Mouse (Mus musculus): ENCODE measurements around the gene Utf1. TPM values are rescaled to one million over a fixed set of nuclear protein-coding genes. Genes with fewer than 3 reads are reported as not detected.

Utf1 gene
- polyA plus RNA-seq, 1 experiment from 2014 or later = not detected

GRCm38 (mm10) chr7:139993532-139993931 is 49.9 kb downstream of the Utf1 start:
- no peak overlapping the region for H3K9ac ChIP-seq (ENCODE audit: low read length)
- 86% methylated on average over 6 of the region's 6 CpGs for WGBS
- H3K4me3 ChIP-seq (ENCODE audit: low read depth, low read length) = no peak overlapping the region
- H3K27ac ChIP-seq (ENCODE audit: low read depth, low read length) = no peak overlapping the region
- no peaks in the 10 kb centered on the region for H3K4me1 ChIP-seq (ENCODE audit: control insufficient read depth, insufficient read depth, low read length)
- H3K36me3 ChIP-seq (ENCODE audit: control insufficient read depth, insufficient read depth, low read length) = peaks cover 7% of the 10 kb centered on the region; the same call in 1 of the 2 replicates
- H3K9me3 ChIP-seq (ENCODE audit: control insufficient read depth, low read length) = no peaks in the 10 kb centered on the region
- DNase-seq (ENCODE audit: low spot score, missing footprints) = no peak
- no peak overlapping the region for H3K4me2 ChIP-seq
- no peaks in the 10 kb centered on the region for H3K27me3 ChIP-seq (ENCODE audit: control insufficient read depth, insufficient read depth, low read length)
- no peak for ATAC-seq (ENCODE audit: low FRiP score)

GRCm38 (mm10) chr7:139994202-139994601 is 50.6 kb downstream of the Utf1 start:
- Histone ChIP-seq H3K4me3 (ENCODE audit: low read depth, low read length) (no peak overlapping the region), H3K27me3 (ENCODE audit: control insufficient read depth, insufficient read depth, low read length) (no peaks in the 10 kb centered on the region), H3K4me2 (no peak overlapping the region), H3K9ac (ENCODE audit: low read length) (no peak overlapping the region), H3K27ac (ENCODE audit: low read depth, low read length) (no peak overlapping the region), H3K4me1 (ENCODE audit: control insufficient read depth, insufficient read depth, low read length) (no peaks in the 10 kb centered on the region), H3K36me3 (ENCODE audit: control insufficient read depth, insufficient read depth, low read length) (peaks cover 7% of the 10 kb centered on the region; the same call in 1 of the 2 replicates), H3K9me3 (ENCODE audit: control insufficient read depth, low read length) (no peaks in the 10 kb centered on the region)
- WGBS = 79% methylated on average over 4 of the region's 4 CpGs
- ATAC-seq (ENCODE audit: low FRiP score) (no peak), DNase-seq (ENCODE audit: low spot score, missing footprints) (peak; percentile 68)

GRCm38 (mm10) chr7:139994676-139995075 is 51.1 kb downstream of the Utf1 start:
- ATAC-seq (ENCODE audit: low FRiP score) (no peak), DNase-seq (ENCODE audit: low spot score, missing footprints) (peak; percentile 93)
- no peak overlapping the region for H3K9ac ChIP-seq (ENCODE audit: low read length)
- no peaks in the 10 kb centered on the region for H3K9me3 ChIP-seq (ENCODE audit: control insufficient read depth, low read length)
- H3K27ac ChIP-seq (ENCODE audit: low read depth, low read length) = no peak overlapping the region
- peaks cover 9% of the 10 kb centered on the region; the same call in 1 of the 2 replicates for H3K36me3 ChIP-seq (ENCODE audit: control insufficient read depth, insufficient read depth, low read length)
- no peaks in the 10 kb centered on the region for H3K27me3 ChIP-seq (ENCODE audit: control insufficient read depth, insufficient read depth, low read length)
- no peak overlapping the region for H3K4me2 ChIP-seq
- H3K4me3 ChIP-seq (ENCODE audit: low read depth, low read length) = no peak overlapping the region
- H3K4me1 ChIP-seq (ENCODE audit: control insufficient read depth, insufficient read depth, low read length) = no peaks in the 10 kb centered on the region
- WGBS = 34% methylated on average over 3 of the region's 3 CpGs

MicroRNAs encoded within 50 kb of the gene (microRNA counts, 519-probe panel; counts per million panel counts)
- microRNA mmu-miR-202-3p = not detected
- not detected for microRNA mmu-miR-202-5p

Small RNA genes lying within 50 kb of the gene (microRNA-seq; reads per million reads assigned to microRNA genes)
- not detected for gene Mir202
- gene Mir7062 = not detected
- gene mmu-mir-7686 = not detected

Other genes starting within 250 kb of the Utf1 start
- 11.3 and 15.5 TPM in 2 replicates for gene Adgra1, start 109.6 kb upstream of the Utf1 start, polyA plus RNA-seq (2014; fragmentation: Nextera tagmentation; extraction: Ambion mirVana)
- gene Kndc1, start 49.1 kb upstream of the Utf1 start, polyA plus RNA-seq (2014; fragmentation: Nextera tagmentation; extraction: Ambion mirVana) = 0.55 and 0.79 TPM in 2 replicates
- gene 6430531B16Rik, start 35.0 kb downstream of the Utf1 start, polyA plus RNA-seq (2014; fragmentation: Nextera tagmentation; extraction: Ambion mirVana) = 0.34 and 1.2 TPM in 2 replicates
- gene Adam8, start 48.8 kb downstream of the Utf1 start, polyA plus RNA-seq (2014; fragmentation: Nextera tagmentation; extraction: Ambion mirVana) = 1.8 TPM in 2 replicates
- 36.3 and 43.1 TPM in 2 replicates for gene Zfp511, start 92.6 kb downstream of the Utf1 start, polyA plus RNA-seq (2014; fragmentation: Nextera tagmentation; extraction: Ambion mirVana)
- gene Tubgcp2, start 92.9 kb downstream of the Utf1 start, polyA plus RNA-seq (2014; fragmentation: Nextera tagmentation; extraction: Ambion mirVana) = 58.9 and 62.6 TPM in 2 replicates
- 6.1 and 8.0 TPM in 2 replicates for gene Msx3, start 105.3 kb downstream of the Utf1 start, polyA plus RNA-seq (2014; fragmentation: Nextera tagmentation; extraction: Ambion mirVana)
- gene Caly, start 138.8 kb downstream of the Utf1 start, polyA plus RNA-seq (2014; fragmentation: Nextera tagmentation; extraction: Ambion mirVana) = 7.6 and 8.8 TPM in 2 replicates
- gene Prap1, start 149.6 kb downstream of the Utf1 start, polyA plus RNA-seq (2014; fragmentation: Nextera tagmentation; extraction: Ambion mirVana) = not detected in 2 replicates
- gene Fuom, start 158.7 kb downstream of the Utf1 start, polyA plus RNA-seq (2014; fragmentation: Nextera tagmentation; extraction: Ambion mirVana) = 13.5 and 13.8 TPM in 2 replicates
- 12.1 and 14.7 TPM in 2 replicates for gene Paox, start 172.0 kb downstream of the Utf1 start, polyA plus RNA-seq (2014; fragmentation: Nextera tagmentation; extraction: Ambion mirVana)
- gene Echs1, start 172.7 kb downstream of the Utf1 start, polyA plus RNA-seq (2014; fragmentation: Nextera tagmentation; extraction: Ambion mirVana) = 163 and 178 TPM in 2 replicates
- 21.4 and 31.2 TPM in 2 replicates for gene Mtg1, start 193.8 kb downstream of the Utf1 start, polyA plus RNA-seq (2014; fragmentation: Nextera tagmentation; extraction: Ambion mirVana)
- 0.59 and 0.89 TPM in 2 replicates for gene Sprn, start 211.1 kb downstream of the Utf1 start, polyA plus RNA-seq (2014; fragmentation: Nextera tagmentation; extraction: Ambion mirVana)
- gene Olfr522, start 221.0 kb downstream of the Utf1 start, polyA plus RNA-seq (2014; fragmentation: Nextera tagmentation; extraction: Ambion mirVana) = not detected in 2 replicates
- gene Olfr523, start 229.4 kb downstream of the Utf1 start, polyA plus RNA-seq (2014; fragmentation: Nextera tagmentation; extraction: Ambion mirVana) = not detected in 2 replicates

All from midbrain, embryonic 11.5 days (tissue).